Mouse (Mus musculus): ENCODE data around the gene Epb41l4b. TPM values are rescaled to one million over a fixed set of nuclear protein-coding genes. Genes with fewer than 3 reads are reported as not detected.

The Epb41l4b gene
- polyA plus RNA-seq, 1 experiment from 2014 or later, result 0.54 TPM

DNA sequence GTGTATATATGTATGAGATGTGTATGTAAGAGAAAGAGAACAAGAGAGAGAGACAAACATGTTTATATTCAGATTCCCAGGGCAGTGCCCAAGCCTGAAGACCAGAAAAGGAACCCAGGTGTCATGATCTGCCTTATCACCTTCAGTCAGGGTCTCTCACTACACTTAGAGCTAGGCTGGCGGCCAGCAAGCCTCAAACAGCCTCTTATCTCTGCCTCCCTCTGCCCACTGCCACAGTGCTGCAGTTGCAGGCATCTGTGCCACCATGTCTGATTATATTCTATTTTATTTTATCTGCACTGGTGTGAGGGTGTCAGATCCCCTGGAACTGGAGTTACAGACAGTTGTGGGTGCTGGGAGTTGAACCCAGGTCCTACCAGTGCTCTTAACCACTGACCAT lies 25.0 kb upstream of the Epb41l4b start:
- no peak overlapping the region for H3K4me2 ChIP-seq
- H3K36me3 ChIP-seq (replicated peaks), result no peaks in the 10 kb centered on the region
- H3K27ac ChIP-seq, result no peak overlapping the region
- no peaks in the 10 kb centered on the region for H3K27me3 ChIP-seq
- no peak overlapping the region for H3K4me3 ChIP-seq (replicated peaks)
- H3K9ac ChIP-seq, result no peak overlapping the region
- H3K9me3 ChIP-seq, result no peaks in the 10 kb centered on the region
- no peak for ATAC-seq (ENCODE audit: low FRiP score)
- 82% methylated on average over 1 of the region's 1 CpGs for WGBS
- H3K4me1 ChIP-seq, result peaks cover 6% of the 10 kb centered on the region

DNA sequence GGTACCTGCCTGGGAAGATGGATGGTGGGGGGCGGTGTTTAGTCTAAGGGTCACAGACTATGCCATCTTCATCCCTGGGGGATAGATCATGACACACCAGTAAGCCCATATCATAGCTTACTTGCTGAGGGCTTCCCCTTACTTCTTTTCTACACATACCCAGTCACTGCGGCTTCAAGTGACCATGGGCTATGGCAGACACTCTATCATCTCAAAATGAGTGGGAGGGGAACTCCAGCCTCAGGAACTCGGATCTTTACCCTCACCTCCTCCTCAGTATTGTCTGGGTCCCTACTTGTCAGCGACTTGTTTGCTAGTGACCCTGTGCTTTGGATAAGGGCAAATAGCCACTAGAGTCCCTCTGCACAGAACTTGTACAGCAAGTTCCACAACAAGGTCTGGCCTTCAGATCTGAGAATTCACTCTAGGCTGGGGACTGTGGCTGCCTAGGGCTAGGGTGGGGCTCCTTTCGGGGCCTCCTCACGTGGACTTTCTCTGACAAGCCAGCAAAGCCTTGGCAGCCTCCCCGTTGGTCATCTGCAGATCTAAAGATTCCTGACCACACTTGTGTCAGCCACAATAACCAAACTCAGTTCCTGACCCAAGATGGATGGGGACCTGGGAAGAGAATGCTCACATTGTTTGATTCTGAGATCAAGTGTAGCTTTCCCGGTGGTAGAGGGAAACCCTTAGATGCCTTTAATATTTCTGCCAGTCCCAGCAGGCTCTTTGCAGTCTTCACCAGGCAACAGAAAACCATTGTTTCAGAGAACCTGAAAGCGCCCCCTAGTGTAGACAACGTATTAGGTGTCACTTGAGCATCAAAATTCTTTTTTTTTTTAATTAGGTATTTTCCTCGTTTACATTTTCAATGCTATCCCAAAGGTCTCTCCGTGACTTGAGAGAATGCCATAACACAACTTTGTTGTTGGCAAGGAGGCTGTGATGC lies 24.0 kb upstream of the Epb41l4b start:
- no peak for ATAC-seq (ENCODE audit: low FRiP score)
- 59% methylated on average over 12 of the region's 12 CpGs for WGBS

DNA sequence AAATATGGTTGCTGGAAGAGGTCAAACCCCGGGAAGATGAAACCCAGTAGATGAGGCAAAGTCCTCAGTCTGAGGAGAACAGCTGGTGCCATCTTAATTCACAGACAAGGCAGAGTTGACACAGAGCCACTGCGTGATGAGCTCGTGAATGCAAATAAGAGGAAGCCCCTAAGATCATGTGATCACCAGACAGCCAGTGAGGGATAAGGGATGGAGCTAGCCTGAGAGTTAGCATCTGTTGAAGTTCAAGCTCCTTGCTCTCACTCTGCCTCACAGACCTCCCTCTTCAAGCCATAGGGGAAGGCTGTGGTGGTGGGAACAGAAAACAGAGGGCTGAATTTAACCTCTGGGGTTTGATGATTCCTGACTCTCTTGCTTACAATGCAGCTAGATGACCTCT lies 22.4 kb upstream of the Epb41l4b start:
- Histone ChIP-seq H3K9me3 (no peaks in the 10 kb centered on the region), H3K9ac (no peak overlapping the region), H3K27me3 (no peaks in the 10 kb centered on the region), H3K4me3 (replicated peaks) (no peak overlapping the region), H3K4me1 (peaks cover 9% of the 10 kb centered on the region), H3K4me2 (no peak overlapping the region), H3K36me3 (replicated peaks) (no peaks in the 10 kb centered on the region), H3K27ac (no peak overlapping the region)
- ATAC-seq (ENCODE audit: low FRiP score), result no peak
- 61% methylated on average over 3 of the region's 3 CpGs for WGBS

More for the DNA sequence above, 24.0 kb upstream of the Epb41l4b start:
- Histone ChIP-seq H3K9ac (no peak overlapping the region), H3K9me3 (no peaks in the 10 kb centered on the region), H3K27me3 (no peaks in the 10 kb centered on the region), H3K4me3 (replicated peaks) (no peak overlapping the region), H3K36me3 (replicated peaks) (no peaks in the 10 kb centered on the region), H3K4me1 (peaks cover 9% of the 10 kb centered on the region), H3K4me2 (no peak overlapping the region), H3K27ac (no peak overlapping the region)

DNA sequence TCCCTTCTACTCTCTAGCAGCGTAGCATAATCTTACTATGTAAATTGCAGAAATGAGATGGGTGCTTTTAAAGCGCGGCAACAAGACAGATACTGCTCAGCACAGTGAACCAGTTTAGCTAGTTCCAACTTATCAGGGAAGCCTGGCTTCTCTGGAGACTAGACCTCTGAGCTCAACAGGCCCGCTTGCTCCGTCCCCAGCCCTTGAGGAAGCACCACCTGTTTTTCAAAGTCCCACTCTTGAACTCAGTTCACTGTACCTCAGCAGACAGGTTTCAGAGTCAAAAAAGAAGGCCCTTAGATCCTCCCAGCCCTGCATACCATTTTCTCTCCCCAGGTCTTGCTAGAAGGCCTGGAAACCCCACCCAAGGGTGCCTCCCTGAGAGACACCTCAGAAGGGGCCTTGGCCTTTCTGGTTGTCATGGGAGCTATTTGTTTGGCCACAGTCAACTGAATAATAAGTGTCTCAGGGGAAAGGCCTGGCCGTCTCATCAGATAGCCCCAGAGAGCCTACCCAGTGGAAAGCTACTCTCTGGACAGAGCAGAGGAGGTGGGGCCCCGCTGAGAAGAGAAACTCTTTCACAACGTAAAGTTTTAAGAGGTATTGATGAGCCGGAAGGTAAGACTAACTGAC lies 21.5 kb upstream of the Epb41l4b start:
- no peak for ATAC-seq (ENCODE audit: low FRiP score)
- Histone ChIP-seq H3K36me3 (replicated peaks) (no peaks in the 10 kb centered on the region), H3K4me3 (replicated peaks) (no peak overlapping the region), H3K27me3 (no peaks in the 10 kb centered on the region), H3K9ac (no peak overlapping the region), H3K4me2 (no peak overlapping the region), H3K4me1 (peaks cover 9% of the 10 kb centered on the region), H3K9me3 (no peaks in the 10 kb centered on the region), H3K27ac (no peak overlapping the region)
- WGBS, result 89% methylated on average over 9 of the region's 9 CpGs

DNA sequence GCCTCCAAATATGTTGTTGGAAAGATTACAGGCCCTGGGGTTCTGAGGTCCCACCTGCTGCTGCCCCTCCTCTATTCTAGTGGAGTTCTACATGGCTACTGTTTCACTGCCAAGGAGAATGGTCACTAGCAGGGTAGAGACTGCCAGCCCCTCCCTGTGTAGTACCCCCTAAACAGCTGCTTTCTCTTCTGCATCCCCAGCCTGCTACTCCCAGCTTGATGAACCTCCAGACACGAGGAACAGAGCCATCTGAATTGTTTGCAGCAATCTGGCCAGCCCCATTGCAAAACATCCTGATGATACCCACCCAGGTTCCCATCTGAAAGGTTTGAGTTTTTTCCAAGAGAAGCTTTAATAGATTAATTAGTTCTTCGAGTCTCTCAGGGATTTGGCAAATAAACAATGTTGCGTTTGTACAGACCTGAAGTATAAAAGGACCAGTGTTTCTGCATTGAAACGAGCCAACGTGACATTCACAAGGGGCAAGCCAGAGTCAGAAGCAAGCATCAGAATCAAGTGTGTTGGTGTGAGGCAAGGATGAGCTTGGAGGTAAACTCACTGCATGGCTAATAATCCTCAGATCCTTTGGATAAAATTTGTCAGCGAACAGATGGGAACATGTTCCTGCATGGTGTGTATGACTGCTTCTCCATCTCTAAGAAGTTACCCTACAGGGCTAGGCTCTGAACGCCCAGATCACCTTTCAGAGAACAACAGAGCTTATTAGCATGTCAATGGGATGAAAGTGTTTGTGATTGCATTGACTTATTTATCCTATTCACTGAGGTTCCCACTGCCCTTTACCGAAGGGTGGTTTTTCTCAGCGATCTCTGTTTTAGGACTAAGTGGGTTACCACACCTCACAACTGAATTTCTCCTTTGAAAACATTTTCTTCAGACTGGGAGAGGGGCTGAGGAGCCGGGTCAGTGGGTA lies 19.8 kb upstream of the Epb41l4b start:
- H3K4me3 ChIP-seq (replicated peaks), result no peak overlapping the region
- H3K27ac ChIP-seq, result peak overlapping the region; percentile 61; the same call in 1 of the 2 replicates
- no peak overlapping the region for H3K4me2 ChIP-seq
- H3K9me3 ChIP-seq, result no peaks in the 10 kb centered on the region
- H3K9ac ChIP-seq, result no peak overlapping the region
- H3K27me3 ChIP-seq, result no peaks in the 10 kb centered on the region
- peaks cover 9% of the 10 kb centered on the region for H3K4me1 ChIP-seq
- WGBS, result 14% methylated on average over 10 of the region's 10 CpGs
- peak; percentile 41; the same call in 1 of the 2 replicates for ATAC-seq (ENCODE audit: low FRiP score)
- no peaks in the 10 kb centered on the region for H3K36me3 ChIP-seq (replicated peaks)

DNA sequence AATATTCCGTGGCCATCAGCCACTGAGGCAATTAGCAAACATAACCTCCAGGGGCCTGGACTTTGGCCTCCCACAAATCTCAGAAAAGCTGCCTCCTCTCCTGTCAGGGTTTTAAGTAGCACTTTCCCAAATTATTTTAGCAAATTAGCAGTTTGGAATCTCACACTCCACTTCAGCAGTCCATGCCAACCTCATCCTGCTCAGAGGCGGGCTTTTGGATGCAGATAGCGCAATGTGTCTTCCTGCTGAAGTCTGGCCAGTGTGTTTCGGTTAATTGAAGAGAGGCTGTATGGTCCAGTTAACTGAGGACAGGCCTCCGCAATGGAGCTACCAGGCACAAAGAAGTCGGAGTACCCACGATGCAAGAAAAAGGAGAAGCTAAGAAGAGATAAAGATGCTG lies 17.3 kb upstream of the Epb41l4b start:
- H3K27ac ChIP-seq, result no peak overlapping the region
- no peaks in the 10 kb centered on the region for H3K9me3 ChIP-seq
- ATAC-seq (ENCODE audit: low FRiP score), result no peak
- 88% methylated on average over 7 of the region's 7 CpGs for WGBS
- H3K4me3 ChIP-seq (replicated peaks), result no peak overlapping the region
- H3K9ac ChIP-seq, result no peak overlapping the region
- H3K36me3 ChIP-seq (replicated peaks), result no peaks in the 10 kb centered on the region
- H3K4me2 ChIP-seq, result no peak overlapping the region
- no peaks in the 10 kb centered on the region for H3K27me3 ChIP-seq
- peaks cover 6% of the 10 kb centered on the region for H3K4me1 ChIP-seq

DNA sequence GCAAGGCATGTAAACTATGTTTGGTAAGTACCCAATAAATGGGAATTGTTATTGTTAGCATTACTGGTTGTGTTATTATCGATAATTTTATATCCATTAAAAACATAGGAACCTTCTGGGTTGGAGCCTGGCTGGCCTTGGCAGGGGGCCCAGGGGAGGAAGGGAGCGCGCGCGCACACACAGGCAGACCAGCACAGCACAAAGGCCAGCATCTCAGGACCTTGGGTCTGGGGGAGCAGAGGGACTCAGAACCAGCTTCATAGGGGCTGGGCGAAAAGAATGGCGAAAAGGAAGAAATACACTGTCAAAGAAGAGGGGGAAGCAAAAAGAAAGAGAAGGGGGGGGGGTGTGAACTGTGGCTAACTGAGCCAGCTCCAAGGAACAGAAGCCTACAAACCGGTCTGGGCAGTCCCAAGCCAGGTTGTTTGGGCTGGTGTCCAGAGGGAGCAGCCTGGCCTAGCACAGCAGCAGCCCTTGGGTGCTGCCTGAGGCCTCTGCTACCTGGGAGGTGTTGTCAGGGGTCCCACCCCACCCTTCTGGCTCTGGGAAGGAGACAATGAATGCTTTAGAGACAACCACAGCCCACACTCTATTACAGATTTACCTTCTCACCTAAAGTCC lies 13.4 kb upstream of the Epb41l4b start:
- Histone ChIP-seq H3K36me3 (replicated peaks) (no peaks in the 10 kb centered on the region), H3K4me2 (no peak overlapping the region), H3K27me3 (no peaks in the 10 kb centered on the region), H3K9ac (no peak overlapping the region), H3K27ac (no peak overlapping the region), H3K9me3 (no peaks in the 10 kb centered on the region), H3K4me1 (peaks cover 13% of the 10 kb centered on the region), H3K4me3 (replicated peaks) (no peak overlapping the region)
- WGBS, result 89% methylated on average over 8 of the region's 8 CpGs
- ATAC-seq (ENCODE audit: low FRiP score), result no peak

DNA sequence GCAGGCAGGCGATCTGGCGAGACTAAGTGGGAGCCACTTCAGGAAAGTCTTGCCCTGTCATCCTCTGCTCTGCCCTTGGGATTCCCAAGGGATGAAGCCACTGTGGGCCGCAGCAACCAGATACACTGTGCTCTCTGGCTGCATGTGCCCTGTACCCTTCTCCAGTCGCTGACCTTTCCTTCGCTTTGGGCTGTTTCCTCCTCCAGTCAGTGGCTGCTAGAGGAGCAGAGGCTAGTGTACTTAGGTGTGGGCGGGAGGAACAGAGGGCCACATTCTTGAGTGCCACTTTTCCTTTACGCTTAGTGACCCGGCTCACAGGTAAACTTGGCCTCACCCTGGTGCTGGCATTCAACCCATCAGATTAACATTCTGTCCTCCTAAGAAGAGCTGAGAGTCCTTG lies 10.6 kb upstream of the Epb41l4b start:
- ATAC-seq (ENCODE audit: low FRiP score), result peak; percentile 14; the same call in 1 of the 2 replicates
- H3K27ac ChIP-seq, result no peak overlapping the region
- H3K36me3 ChIP-seq (replicated peaks), result no peaks in the 10 kb centered on the region
- H3K9ac ChIP-seq, result peak overlapping the region; percentile 34; the same call in 1 of the 2 replicates
- H3K4me1 ChIP-seq, result peaks cover 13% of the 10 kb centered on the region
- H3K4me2 ChIP-seq, result peak overlapping the region; percentile 39
- no peak overlapping the region for H3K4me3 ChIP-seq (replicated peaks)
- no peaks in the 10 kb centered on the region for H3K9me3 ChIP-seq
- no peaks in the 10 kb centered on the region for H3K27me3 ChIP-seq
- 33% methylated on average over 8 of the region's 8 CpGs for WGBS

DNA sequence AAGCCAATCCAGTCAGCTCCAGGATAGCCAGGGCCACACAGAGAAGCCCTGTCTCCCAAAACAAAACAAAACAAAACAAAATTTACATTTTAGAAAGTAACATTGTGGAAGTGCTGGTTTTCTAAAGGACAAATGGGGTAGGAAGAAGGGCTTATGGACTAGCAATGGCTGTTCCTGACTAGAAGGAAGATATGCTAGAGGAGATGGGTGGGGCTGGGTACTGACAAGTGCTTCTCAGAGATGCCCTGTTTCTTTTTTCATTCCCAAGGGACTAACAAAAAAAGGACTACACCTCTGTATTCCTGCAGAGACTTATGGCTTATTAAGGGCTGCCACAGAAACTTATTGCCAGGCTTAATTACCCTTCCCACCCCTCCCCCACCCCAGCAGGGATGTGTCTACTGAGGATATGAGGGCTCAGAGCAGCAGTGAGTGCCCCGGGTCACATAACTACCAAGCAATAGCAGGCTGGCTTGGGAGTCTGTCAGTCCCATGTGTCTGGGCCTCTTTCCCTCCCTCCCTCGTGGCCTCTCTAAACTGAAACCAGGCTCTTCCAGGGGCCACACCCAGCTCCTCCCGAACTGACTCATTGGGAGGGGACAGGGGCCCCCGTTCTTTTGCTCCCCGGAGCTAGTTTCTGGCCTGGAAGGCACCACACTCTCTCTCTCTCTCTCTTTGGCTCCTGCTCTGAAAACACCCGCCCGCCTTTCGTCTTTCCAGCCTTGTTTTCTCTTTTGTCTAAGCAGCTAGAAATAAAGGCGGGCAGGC lies 10.0 kb upstream of the Epb41l4b start:
- Histone ChIP-seq H3K4me2 (peak overlapping the region; percentile 39), H3K9me3 (no peaks in the 10 kb centered on the region), H3K27ac (no peak overlapping the region), H3K9ac (peak overlapping the region; percentile 34; the same call in 1 of the 2 replicates), H3K4me3 (replicated peaks) (no peak overlapping the region), H3K4me1 (peaks cover 13% of the 10 kb centered on the region), H3K36me3 (replicated peaks) (no peaks in the 10 kb centered on the region), H3K27me3 (no peaks in the 10 kb centered on the region)
- peak; percentile 49; the same call in 1 of the 2 replicates for ATAC-seq (ENCODE audit: low FRiP score)
- under 1% methylated on average over 9 of the region's 9 CpGs for WGBS

DNA sequence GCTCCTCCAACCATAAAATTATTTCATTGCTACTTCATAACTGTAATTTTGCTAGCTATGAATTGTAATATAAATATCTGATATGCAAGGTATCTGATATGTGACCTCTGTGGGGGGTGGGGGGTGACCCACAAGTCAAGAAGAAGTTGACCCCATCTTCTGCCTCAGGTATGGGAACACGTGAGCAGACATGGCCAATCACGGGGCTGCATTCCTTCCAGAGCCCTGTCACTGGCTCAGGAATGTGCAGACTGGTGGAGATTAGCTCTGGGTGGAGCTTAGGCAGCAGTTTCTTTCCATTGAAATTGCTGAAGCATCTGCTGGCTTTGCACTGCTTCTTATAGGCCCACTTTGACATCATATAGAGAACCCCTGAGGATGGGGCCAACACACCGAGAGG lies 4.9 kb upstream of the Epb41l4b start:
- H3K9me3 ChIP-seq, result no peaks in the 10 kb centered on the region
- no peak overlapping the region for H3K27ac ChIP-seq
- ATAC-seq (ENCODE audit: low FRiP score), result no peak
- H3K27me3 ChIP-seq, result peaks cover 17% of the 10 kb centered on the region
- peaks cover 4% of the 10 kb centered on the region for H3K4me1 ChIP-seq
- H3K4me2 ChIP-seq, result no peak overlapping the region
- 67% methylated on average over 3 of the region's 3 CpGs for WGBS
- no peaks in the 10 kb centered on the region for H3K36me3 ChIP-seq (replicated peaks)
- no peak overlapping the region for H3K9ac ChIP-seq
- H3K4me3 ChIP-seq (replicated peaks), result no peak overlapping the region

DNA sequence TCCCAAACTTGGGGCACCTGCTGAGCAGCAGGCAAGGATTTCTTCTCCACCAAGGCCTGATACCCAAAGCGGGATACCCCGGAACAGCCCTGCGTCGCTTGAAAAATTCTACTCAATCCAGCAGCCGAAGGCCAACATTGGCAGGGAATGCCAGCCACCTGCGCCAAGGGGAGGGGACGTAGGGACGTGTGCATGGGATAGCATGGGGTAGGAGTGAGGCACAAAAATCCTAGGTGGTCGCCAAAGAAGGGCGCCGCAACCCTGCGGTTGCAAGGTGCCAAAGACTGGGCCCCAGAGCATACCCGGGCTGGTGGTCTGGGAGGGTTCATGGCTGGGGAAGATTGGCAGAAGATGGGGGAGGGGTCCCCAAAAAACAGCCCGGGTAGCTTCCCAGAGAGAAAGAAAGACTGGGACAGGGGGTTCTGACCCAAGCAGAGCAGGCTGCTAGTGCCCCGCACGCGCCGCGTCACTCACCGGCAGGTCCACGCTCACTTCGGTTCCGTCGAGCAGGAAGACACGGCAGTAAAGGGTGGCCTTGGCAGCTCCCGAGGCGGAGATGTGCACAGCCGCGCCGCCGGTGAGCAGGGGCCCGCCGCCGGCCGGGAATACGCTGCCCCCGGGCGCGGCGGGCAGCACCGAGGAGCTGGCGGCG lies 737 bp downstream of the Epb41l4b start:
- ATAC-seq (ENCODE audit: low FRiP score), result peak; percentile 47
- Histone ChIP-seq H3K36me3 (replicated peaks) (no peaks in the 10 kb centered on the region), H3K4me2 (peak overlapping the region; percentile 94), H3K27me3 (peaks cover 69% of the 10 kb centered on the region), H3K9me3 (no peaks in the 10 kb centered on the region), H3K27ac (no peak overlapping the region), H3K4me1 (peaks cover 19% of the 10 kb centered on the region), H3K9ac (peak overlapping the region; percentile 58), H3K4me3 (replicated peaks) (peak overlapping the region; percentile 71)
- WGBS, result 2% methylated on average over 41 of the region's 43 CpGs

All from forebrain, embryonic 12.5 days (tissue).